Mouse (Mus musculus) limb, embryonic 13.5 days (tissue): ENCODE data around the gene Rhpn2. TPM values are rescaled to one million over a fixed set of nuclear protein-coding genes. Genes with fewer than 3 reads are reported as not detected.
"Not testable (repeated sequence)": the region's sequence is repeated elsewhere in the genome, so short reads cannot be mapped to it uniquely, and the experiment has no call there.

Experiments used
- ATAC-seq: fragments of 200-750 bp; cut with Nextera tagmentation; 2 replicates; pipeline ENCODE4 v1.8.0; 2017; ENCODE audit warnings: low read depth, moderate number of reproducible peaks, moderate TSS enrichment; ENCODE audit not compliant: low FRiP score
- H3K27ac ChIP-seq: fragments of 300-500 bp; sonication (generic); 2 replicates; pipeline ENCODE4 v1.5.1; 2015; ENCODE audit warnings: inconsistent platforms, mild to moderate bottlenecking, moderate library complexity
- H3K27me3 ChIP-seq: fragments of 300-500 bp; sonication (generic); 2 replicates; pipeline ENCODE4 v1.6.1; 2015; ENCODE audit warnings: mild to moderate bottlenecking, inconsistent platforms
- H3K36me3 ChIP-seq: fragments of 300-500 bp; sonication (generic); 2 replicates; pipeline ENCODE4 v1.6.1; 2015; ENCODE audit warnings: inconsistent platforms, mild to moderate bottlenecking, moderate library complexity
- H3K4me1 ChIP-seq: fragments of 300-500 bp; sonication (generic); 2 replicates; pipeline ENCODE4 v1.6.1; 2015; ENCODE audit warnings: inconsistent platforms
- H3K4me2 ChIP-seq: fragments of 300-500 bp; sonication (generic); replicated peaks from 2 replicates; pipeline ENCODE4 v1.6.1; 2015; ENCODE audit warnings: inconsistent platforms, mild to moderate bottlenecking, moderate library complexity
- H3K4me3 ChIP-seq: fragments of 300-500 bp; sonication (generic); 2 replicates; pipeline ENCODE4 v1.5.1; 2015; ENCODE audit warnings: moderate library complexity, mild to moderate bottlenecking, inconsistent platforms
- H3K9ac ChIP-seq: fragments of 300-500 bp; sonication (generic); 2 replicates; pipeline ENCODE4 v1.6.1; 2015; ENCODE audit warnings: mild to moderate bottlenecking, inconsistent platforms
- H3K9me3 ChIP-seq: fragments of 300-500 bp; sonication (generic); 2 replicates; pipeline ENCODE4 v1.6.1; 2016; ENCODE audit warnings: inconsistent platforms
- WGBS: fragments of 180-500 bp; shearing (Covaris S2); methylation state at CpG from one replicate; pipeline ENCODE4 v1.1.7; 2015; 5-methylcytosine and 5-hydroxymethylcytosine counted together
- polyA plus RNA-seq: library from polyadenylated mRNA; unstranded; fragments of >200 nt; fragmentation: Nextera tagmentation; extraction: Ambion mirVana; gene quantifications from 2 replicates; pipeline ENCODE4 v1.2.1, GENCODE M21; 2015

The Rhpn2 gene
- 2.6 and 2.7 TPM in 2 replicates for polyA plus RNA-seq

DNA sequence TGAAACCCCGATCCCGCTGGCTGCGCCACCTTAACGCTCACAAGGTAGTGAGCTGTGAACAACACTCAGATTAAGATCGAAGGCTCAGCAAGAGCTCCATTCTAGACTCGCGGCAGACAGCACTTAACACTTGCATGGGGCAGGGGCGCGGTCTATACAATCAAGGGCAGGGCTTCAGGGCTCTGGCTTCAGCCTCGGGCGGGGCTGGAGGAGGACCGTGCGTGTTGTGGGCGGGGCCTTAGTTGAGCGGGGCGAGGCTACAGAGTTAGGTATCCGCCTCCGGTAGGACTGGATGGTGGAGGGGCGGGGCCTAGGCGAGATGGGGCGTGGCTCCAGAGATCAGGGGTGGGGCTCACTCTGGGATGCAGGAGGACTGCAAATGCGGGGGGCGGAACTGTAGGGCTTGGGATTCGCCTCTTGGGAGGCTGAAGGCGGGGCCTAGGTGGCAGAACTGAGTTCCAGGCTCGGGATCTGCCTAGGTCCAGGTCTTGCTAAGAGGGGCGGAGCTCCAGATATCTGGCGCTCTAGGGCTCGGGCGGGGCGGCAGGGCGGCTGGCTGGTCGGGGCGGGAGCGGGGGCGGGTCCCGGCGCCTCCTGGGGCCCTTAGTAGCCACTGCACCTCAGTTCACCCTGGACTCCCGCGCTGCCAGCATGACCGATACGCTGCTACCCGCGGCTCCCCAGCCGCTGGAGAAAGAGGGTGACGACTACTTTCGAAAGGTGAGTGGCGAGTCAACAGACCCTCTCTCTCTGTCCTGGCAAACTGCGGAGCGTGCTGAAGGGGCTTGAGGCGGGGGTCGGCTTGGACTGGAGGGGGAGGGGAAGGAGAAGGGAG lies at the start of gene Rhpn2:
Gene Rhpn2, plus strand, starts transcription at position 479 of the 835 bp plus-strand sequence.
- Histone ChIP-seq H3K4me1 (peaks cover 17% of the 10 kb centered on the region), H3K9me3 (no peaks in the 10 kb centered on the region), H3K36me3 (no peaks in the 10 kb centered on the region), H3K4me2 (peak within 1 kb of the TSS; percentile 96), H3K27me3 (peaks cover 42% of the 10 kb centered on the region), H3K27ac (peak within 1 kb of the TSS; percentile 76; the same call in 1 of the 2 replicates), H3K4me3 (peak within 1 kb of the TSS; percentile 63), H3K9ac (peak within 1 kb of the TSS; percentile 60)
- WGBS = under 1% methylated on average over 50 of the region's 52 CpGs
- ATAC-seq = peak; percentile 99

DNA sequence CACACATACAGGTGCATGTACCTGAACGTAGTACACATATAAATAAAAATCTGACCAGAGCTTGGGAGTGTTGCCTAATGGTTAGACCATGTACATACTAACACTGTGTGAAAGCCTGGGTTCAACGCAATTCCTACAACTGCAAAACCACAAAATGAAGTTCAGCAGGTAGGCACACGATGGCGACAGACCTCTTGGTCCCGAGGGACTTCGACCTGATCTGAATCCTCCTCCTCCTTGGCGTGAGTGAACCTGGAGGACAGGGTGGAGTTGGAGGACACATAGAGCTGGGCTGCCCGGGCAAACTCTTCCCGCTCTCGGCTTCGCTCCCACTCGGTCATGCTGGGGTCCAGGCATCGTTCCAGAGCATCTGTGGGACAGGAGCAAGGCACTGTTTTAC lies 40.5 kb upstream of the Rhpn2 start:
- H3K27me3 ChIP-seq = no peaks in the 10 kb centered on the region
- H3K4me1 ChIP-seq = no peaks in the 10 kb centered on the region
- H3K9ac ChIP-seq = no peak overlapping the region
- H3K36me3 ChIP-seq = peaks cover 88% of the 10 kb centered on the region
- no peak overlapping the region for H3K4me2 ChIP-seq
- H3K27ac ChIP-seq = no peak overlapping the region
- H3K9me3 ChIP-seq = no peaks in the 10 kb centered on the region
- 92% methylated on average over 13 of the region's 13 CpGs for WGBS
- ATAC-seq = no peak
- H3K4me3 ChIP-seq = no peak overlapping the region

DNA sequence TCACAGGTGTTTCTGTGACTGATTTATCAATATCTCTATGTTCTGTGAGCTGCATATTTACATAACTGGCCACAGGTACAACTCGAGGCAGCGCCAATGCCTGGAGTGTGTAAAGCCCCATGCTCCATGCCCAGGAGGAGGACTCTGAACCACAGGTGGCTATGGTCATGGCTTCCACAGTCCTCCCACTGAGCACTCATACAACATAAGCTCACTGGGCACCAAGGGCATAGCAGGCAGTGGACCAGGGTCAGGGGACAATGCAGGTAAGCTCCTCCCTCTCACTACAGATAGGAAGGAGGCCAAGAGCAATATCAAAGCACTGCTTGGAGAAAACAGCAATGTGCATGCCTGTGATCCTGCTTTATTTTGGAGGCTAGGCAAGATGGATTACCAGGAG lies 38.3 kb upstream of the Rhpn2 start:
- Histone ChIP-seq H3K36me3 (peaks cover 76% of the 10 kb centered on the region), H3K27me3 (no peaks in the 10 kb centered on the region), H3K4me1 (no peaks in the 10 kb centered on the region), H3K4me3 (no peak overlapping the region), H3K9me3 (no peaks in the 10 kb centered on the region), H3K9ac (no peak overlapping the region), H3K27ac (no peak overlapping the region), H3K4me2 (no peak overlapping the region)
- ATAC-seq = no peak
- 94% methylated on average over 2 of the region's 2 CpGs for WGBS

- no peak for ATAC-seq
- H3K4me2 ChIP-seq = no peak overlapping the region
Observed at GRCm38 (mm10) chr7:35297886-35298285, 36.1 kb upstream of the Rhpn2 start.

GRCm38 (mm10) chr7:35299656-35300055 lies 34.3 kb upstream of the Rhpn2 start:
- no peak for ATAC-seq
- Histone ChIP-seq H3K27ac (no peak overlapping the region), H3K36me3 (peaks cover 70% of the 10 kb centered on the region), H3K9me3 (no peaks in the 10 kb centered on the region), H3K27me3 (no peaks in the 10 kb centered on the region), H3K4me3 (no peak overlapping the region), H3K4me1 (no peaks in the 10 kb centered on the region), H3K4me2 (no peak overlapping the region), H3K9ac (no peak overlapping the region)
- WGBS = 79% methylated on average over 8 of the region's 8 CpGs

More at GRCm38 (mm10) chr7:35297886-35298285, 36.1 kb upstream of the Rhpn2 start:
- no peak overlapping the region for H3K27ac ChIP-seq
- WGBS = 87% methylated on average over 5 of the region's 5 CpGs
- H3K4me1 ChIP-seq = no peaks in the 10 kb centered on the region
- H3K36me3 ChIP-seq = peaks cover 75% of the 10 kb centered on the region
- H3K9ac ChIP-seq = no peak overlapping the region
- H3K4me3 ChIP-seq = no peak overlapping the region
- no peaks in the 10 kb centered on the region for H3K27me3 ChIP-seq
- no peaks in the 10 kb centered on the region for H3K9me3 ChIP-seq

DNA sequence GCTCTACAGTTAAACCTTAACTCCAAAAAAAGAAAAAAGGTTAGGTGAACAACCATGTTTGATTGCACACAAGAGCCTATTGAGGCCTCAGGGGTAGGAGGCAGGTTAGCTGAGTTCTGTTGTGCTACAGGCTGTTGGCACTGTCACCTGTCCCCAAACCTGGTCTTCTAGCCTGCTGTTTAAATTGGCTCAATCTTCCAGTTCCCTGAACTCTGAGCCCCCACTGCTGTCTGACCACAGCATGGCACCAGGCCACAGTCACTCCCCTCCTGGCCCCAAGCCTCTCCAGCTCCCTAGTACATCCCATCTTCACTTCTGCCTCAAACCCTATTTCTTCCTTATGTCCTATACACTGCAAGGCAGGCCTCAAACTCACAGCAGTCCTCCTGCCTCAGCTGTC lies 33.2 kb upstream of the Rhpn2 start:
- Histone ChIP-seq H3K4me2 (no peak overlapping the region), H3K9ac (no peak overlapping the region), H3K4me3 (no peak overlapping the region), H3K27ac (no peak overlapping the region), H3K4me1 (no peaks in the 10 kb centered on the region), H3K9me3 (no peaks in the 10 kb centered on the region), H3K36me3 (peaks cover 70% of the 10 kb centered on the region), H3K27me3 (no peaks in the 10 kb centered on the region)
- ATAC-seq = no peak

GRCm38 (mm10) chr7:35311214-35311613 lies 22.8 kb upstream of the Rhpn2 start:
- Histone ChIP-seq H3K27ac (no peak overlapping the region), H3K4me1 (no peaks in the 10 kb centered on the region), H3K27me3 (no peaks in the 10 kb centered on the region), H3K9ac (no peak overlapping the region), H3K36me3 (peaks cover 46% of the 10 kb centered on the region), H3K4me3 (no peak overlapping the region), H3K4me2 (no peak overlapping the region), H3K9me3 (no peaks in the 10 kb centered on the region)
- no peak for ATAC-seq
- 90% methylated on average over 3 of the region's 3 CpGs for WGBS

DNA sequence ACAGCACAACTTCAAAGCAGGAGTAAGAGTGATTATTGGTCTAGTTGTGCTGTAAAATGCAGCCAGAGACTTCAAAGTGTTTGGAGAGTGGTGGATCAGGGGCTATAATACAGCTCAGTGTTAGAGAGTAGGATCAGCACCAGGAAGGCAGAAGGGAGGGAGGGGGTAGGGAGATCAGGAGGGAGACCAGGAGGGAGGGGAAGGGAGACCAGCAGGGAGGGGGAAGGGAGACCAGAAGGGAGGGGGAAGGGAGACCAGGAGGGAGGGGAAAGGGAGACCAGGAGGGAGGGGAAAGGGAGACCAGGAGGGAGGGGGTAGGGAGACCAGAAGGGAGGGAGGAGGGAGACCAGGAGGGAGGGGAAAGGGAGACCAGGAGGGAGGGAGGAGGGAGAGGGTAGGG lies 19.8 kb upstream of the Rhpn2 start:
- Histone ChIP-seq H3K4me1 (peaks cover 9% of the 10 kb centered on the region), H3K36me3 (peaks cover 18% of the 10 kb centered on the region), H3K4me3 (no peak overlapping the region), H3K9me3 (no peaks in the 10 kb centered on the region), H3K9ac (no peak overlapping the region), H3K27me3 (no peaks in the 10 kb centered on the region), H3K27ac (no peak overlapping the region), H3K4me2 (no peak overlapping the region)
- ATAC-seq = no peak

DNA sequence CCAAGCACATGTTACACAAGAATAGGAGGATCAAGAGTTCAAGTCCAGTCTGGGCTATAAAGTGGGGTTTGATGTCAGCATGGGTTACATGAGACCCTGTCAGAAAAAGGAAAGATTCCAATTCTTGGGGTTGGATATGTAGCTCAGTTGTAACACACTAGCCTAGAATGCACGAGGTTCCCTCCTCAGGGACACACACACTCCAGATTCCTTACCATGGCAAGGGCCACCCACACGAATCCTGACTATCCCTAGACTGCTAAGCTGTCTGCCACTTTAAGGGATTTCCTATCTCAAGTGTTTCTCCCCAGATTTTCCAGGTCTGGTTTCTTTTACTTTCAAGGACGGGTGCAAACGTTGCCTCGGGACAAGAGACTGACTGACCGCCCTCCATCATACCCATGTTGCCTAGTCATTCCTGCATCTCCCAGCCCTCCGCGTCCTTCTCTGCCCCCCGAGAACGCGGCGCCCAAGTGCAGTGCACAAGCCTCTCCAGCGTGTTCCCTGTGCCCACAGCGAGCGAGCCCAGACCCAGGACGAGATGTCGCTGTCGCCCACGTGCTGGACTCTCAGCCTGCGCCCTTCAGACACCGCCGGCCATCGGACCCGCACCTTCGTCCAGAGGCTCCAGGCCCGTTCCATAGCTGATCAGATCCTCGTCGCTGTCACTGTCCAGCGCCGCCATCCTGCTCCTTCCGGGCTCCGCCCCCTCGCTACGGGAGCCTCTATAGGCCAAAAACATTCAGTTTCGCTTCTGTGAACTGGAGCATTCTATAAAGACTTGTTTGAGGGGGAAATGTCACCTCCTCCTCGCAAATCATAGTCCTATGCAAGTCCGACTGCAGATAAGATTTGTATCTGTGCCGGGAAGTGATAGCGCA lies 16.0 kb upstream of the Rhpn2 start, which contains the start of gene Gpatch1:
Gene Gpatch1, minus strand, starts transcription at position 712 of the 881 bp plus-strand sequence.
- 2% methylated on average over 39 of the region's 39 CpGs for WGBS
- H3K27me3 ChIP-seq = no peaks in the 10 kb centered on the region
- H3K9me3 ChIP-seq = no peaks in the 10 kb centered on the region
- ATAC-seq = peak; percentile 84
- H3K27ac ChIP-seq = no peak within 1 kb of the TSS; the same call in 1 of the 2 replicates
- peak within 1 kb of the TSS; percentile 85 for H3K9ac ChIP-seq
- peak within 1 kb of the TSS; percentile 84 for H3K4me3 ChIP-seq
- H3K4me2 ChIP-seq = peak within 1 kb of the TSS; percentile 80
- peaks cover under 1% of the 10 kb centered on the region; the same call in 1 of the 2 replicates for H3K36me3 ChIP-seq
- H3K4me1 ChIP-seq = peaks cover 12% of the 10 kb centered on the region

DNA sequence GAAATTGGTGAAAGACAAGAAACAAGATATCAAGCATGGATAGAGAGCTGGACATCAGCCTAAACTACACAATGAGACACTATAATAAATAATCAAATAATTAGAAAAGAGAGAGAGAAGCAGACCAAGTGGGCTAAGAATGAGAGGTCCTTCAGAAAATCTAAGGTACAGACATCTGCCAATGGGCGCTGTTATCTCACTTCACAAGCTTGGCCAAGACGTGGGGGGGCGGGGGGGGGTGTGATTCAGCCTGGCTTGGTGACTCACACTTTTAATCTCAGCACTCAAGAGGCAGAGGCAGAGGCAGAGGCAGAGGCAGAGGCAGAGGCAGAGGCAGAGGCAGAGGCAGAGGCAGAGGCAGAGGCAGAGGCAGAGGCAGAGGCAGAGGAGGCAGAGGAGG lies 14.7 kb upstream of the Rhpn2 start:
- H3K4me1 ChIP-seq = peaks cover 15% of the 10 kb centered on the region
- not testable (repeated sequence) for ATAC-seq, H3K27me3 ChIP-seq, H3K4me2 ChIP-seq, H3K9ac ChIP-seq, H3K36me3 ChIP-seq, H3K27ac ChIP-seq, H3K4me3 ChIP-seq, H3K9me3 ChIP-seq
- WGBS = 59% methylated on average over 3 of the region's 3 CpGs

DNA sequence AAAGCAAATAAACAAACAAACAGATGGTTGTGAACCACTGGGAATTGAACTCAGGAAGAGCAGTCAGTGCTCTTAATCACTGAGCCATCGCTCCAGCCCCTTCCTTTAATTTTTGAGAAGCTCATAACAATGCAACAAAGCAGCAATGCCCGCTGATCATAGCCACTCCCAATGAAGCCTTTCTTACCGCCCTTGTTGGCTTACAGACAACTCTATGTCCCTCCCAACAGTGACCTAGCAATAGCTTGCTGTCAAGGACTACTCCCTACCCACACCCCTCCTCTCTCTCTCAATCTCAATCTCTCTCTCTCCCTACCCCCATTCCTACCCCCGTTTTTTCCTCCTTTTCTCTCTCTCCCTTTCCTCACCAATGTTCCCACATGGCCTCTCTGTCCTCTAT lies 14.2 kb upstream of the Rhpn2 start:
- ATAC-seq = no peak
- Histone ChIP-seq H3K4me3 (no peak overlapping the region), H3K9ac (no peak overlapping the region), H3K27ac (no peak overlapping the region), H3K9me3 (no peaks in the 10 kb centered on the region), H3K4me1 (peaks cover 15% of the 10 kb centered on the region), H3K36me3 (no peaks in the 10 kb centered on the region), H3K27me3 (no peaks in the 10 kb centered on the region), H3K4me2 (no peak overlapping the region)
- 81% methylated on average over 4 of the region's 4 CpGs for WGBS

DNA sequence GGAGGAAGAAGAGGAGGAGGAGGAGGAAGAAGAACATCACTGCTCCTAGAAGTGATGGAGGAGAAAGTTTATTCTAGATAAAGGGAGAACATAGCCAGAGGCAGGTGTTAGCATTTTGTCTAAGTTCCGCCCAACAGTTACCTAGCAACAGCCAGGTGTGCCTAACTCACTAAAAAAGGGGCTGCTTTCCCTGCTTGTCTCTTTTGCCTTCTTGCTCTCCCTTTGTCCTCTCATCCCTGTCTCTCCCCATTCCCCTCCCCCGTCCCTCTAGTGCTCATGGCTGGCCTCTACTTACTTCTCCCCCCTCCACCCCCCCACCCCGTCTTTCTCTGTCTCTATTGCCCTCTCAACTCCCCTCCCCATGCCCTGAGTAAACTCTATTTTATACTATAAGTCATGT lies 11.8 kb upstream of the Rhpn2 start:
- no peaks in the 10 kb centered on the region for H3K27me3 ChIP-seq
- peaks cover 13% of the 10 kb centered on the region for H3K4me1 ChIP-seq
- ATAC-seq = no peak
- H3K9ac ChIP-seq = no peak overlapping the region
- no peak overlapping the region for H3K27ac ChIP-seq
- no peaks in the 10 kb centered on the region for H3K9me3 ChIP-seq
- H3K4me2 ChIP-seq = no peak overlapping the region
- no peaks in the 10 kb centered on the region for H3K36me3 ChIP-seq
- H3K4me3 ChIP-seq = no peak overlapping the region
- WGBS = 61% methylated on average over 3 of the region's 3 CpGs
